Mouse (Mus musculus): ENCODE data around the gene Pdpr. TPM values are rescaled to one million over a fixed set of nuclear protein-coding genes. Genes with fewer than 3 reads are reported as not detected.
"Not testable (repeated sequence)": the region's sequence is repeated elsewhere in the genome, so short reads cannot be mapped to it uniquely, and the experiment has no call there.

Gene Pdpr
- 10 to 100 TPM; 89.9 to 97.1 TPM for total RNA-seq (2021)
- long read RNA-seq, experiment 1, full-length matches to known transcripts, result 2 of 74 reads
- long read RNA-seq, experiment 1, partial matches to known transcripts, result 0 of 74 reads
- long read RNA-seq, experiment 1, other reads (novel, unspliced or antisense), result 72 of 74 reads
- long read RNA-seq, experiment 2, full-length matches to known transcripts, result 2 of 55 reads
- long read RNA-seq, experiment 2, partial matches to known transcripts, result 3 of 55 reads
- long read RNA-seq, experiment 2, other reads (novel, unspliced or antisense), result 50 of 55 reads

DNA sequence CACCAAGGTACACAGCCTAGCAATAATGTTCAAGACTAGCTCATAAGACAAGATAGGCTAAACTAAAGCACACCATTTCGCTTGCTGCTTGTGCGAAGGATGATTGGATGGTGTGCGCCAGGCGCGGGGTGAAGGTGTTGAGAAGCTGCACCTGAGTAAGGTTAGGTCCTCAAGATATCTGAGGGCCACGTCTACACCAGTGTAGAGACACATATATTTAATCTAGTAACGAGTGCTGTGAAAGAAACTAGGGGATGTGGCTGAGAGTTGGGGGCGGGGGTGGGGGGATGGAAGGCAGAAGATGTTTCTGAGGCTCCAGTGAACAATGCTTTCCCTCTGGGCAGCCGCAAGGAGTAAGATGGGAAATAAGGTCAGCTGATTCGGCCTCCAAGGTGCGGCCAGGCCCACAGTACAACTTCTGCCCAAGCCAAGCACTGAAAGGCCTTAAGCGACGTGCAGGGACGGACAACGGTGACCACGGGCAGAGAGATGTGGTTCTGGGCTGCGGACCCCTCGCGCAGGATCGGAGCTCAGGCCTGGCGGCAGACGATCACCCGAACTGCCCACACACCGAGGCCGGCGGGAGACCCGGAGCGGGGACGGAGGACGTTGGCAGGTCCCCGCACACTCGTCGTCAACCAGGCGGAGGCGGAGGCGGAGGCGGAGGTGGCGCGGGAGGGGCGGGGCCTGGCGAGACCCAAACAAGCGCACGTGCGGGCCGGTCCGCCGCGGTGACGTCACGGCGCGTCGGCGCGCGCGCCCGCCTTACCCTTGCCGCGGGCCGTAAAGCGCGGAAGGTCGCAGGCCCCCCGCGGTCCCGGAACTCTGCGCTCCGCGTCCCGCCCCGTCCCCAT lies at the start of gene Pdpr:
Pdpr (plus strand) TSS at position 766 of the 854 bp plus-strand sequence.
- DNase-seq, result peak; percentile 94

GRCm38 (mm10) chr8:111048694-111049093 lies 45.7 kb upstream of the Pdpr start:
- no peak for DNase-seq

DNA sequence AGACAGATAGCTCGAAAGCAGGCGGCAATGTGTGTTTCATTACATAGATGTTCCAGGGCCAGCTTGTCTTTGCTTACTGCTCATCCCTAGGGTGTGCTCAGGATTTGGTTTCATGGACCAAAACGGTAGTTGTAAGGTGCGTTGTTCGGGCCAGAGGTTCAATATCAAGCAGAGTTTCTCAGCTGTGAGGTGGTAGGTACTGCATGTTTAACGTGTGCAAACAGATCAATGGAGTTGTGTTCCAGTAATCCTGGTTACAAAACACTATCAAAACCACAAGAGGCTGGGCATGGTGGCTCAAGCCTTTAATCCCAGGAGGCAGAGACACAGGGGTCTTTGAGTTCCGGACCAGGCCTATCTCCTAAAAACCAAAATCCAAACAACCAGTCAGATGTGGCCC lies 45.3 kb upstream of the Pdpr start:
- no peak for DNase-seq

DNA sequence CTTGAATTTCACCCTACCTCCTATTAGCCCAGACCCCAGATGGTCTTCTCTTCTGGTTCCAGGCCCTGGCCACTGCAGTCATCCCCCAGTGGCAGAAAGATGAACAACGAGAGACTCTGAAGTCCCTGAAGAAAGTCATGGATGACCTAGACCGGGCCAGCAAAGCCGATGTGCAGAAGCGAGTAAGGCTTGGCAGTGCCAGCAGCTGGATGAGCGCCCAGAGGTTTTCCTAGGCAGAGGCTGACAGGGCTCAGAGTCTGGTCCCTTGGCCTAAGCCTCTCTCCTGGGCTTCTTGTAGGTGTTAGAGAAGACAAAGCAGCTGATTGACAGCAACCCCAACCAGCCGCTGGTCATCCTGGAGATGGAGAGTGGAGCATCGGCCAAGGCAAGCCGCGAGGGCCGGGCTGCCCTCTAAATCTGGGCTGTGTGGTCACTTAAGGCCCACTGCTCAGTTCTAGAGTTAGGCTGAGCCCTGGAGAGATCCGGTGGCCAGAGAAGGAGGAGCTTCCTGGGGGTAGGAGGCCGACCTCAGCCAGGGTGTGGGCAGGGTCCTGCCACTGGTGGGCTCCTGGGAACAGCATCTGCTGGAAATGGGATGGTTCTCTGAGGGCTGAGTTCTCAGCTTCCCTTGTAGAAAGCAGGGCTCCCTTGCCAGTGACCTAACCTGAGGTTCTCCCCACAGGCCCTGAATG lies 40.5 kb upstream of the Pdpr start:
- DNase-seq, result peak; percentile 20

DNA sequence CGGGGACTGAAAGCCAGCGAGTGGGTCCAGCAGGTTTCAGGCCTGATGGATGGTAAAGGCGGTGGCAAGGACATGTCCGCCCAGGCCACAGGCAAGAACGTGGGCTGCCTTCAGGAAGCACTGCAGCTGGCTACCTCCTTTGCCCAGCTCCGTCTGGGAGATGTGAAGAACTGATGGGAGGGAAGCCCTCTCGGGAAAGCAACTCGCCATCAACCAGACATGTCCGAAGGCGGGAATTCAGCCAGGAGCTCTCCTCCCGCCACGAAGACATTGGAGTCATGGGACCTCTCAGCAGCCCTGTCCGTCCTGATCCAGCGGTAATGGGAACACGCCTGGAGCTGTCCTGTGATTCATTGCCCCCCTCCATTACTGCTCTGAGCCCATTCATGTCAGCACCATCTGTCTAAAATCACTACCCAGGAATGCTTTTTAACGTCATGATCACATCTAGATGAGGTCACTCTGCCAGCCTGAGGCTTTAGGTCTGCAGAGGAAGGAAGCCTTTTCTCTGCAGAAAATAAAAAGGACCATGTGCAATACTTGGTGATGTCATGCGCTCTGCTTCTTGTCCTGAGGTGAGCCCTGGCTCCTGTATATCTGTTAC lies 39.3 kb upstream of the Pdpr start:
- DNase-seq, result no peak

- no peak for DNase-seq
Measured at GRCm38 (mm10) chr8:111055661-111056060, 38.8 kb upstream of the Pdpr start.

DNA sequence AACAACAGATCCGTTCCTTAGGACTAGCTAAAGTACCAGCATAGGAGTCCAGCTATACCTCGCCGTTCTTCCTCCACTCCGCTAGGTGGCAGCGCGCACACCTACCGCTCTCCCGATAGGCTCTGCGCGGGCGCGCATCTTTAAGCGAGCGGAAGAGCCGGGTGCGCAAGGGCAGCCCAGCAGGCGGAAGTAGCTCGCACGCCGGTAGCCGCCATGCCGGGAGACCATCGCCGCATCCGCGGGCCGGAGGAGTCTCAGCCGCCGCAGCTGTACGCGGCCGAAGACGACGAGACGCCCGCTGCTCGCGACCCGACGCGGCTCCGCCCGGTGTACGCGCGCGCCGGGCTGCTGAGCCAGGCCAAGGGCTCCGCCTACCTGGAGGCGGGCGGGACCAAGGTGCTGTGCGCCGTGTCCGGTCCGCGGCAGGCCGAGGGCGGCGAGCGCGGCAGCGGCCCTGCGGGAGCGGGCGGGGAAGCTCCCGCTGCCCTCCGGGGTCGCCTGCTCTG lies 38.2 kb upstream of the Pdpr start, which contains the start of gene Exosc6:
Exosc6 (plus strand) TSS at position 182 of the 506 bp plus-strand sequence.
- peak; percentile 87 for DNase-seq

GRCm38 (mm10) chr8:111056691-111057293 lies 37.6 kb upstream of the Pdpr start:
- peak; percentile 30 for DNase-seq

GRCm38 (mm10) chr8:111058946-111059572 lies 35.4 kb upstream of the Pdpr start:
- no peak for DNase-seq

- no peak for DNase-seq
Measured at GRCm38 (mm10) chr8:111061688-111062071, 32.8 kb upstream of the Pdpr start.

DNA sequence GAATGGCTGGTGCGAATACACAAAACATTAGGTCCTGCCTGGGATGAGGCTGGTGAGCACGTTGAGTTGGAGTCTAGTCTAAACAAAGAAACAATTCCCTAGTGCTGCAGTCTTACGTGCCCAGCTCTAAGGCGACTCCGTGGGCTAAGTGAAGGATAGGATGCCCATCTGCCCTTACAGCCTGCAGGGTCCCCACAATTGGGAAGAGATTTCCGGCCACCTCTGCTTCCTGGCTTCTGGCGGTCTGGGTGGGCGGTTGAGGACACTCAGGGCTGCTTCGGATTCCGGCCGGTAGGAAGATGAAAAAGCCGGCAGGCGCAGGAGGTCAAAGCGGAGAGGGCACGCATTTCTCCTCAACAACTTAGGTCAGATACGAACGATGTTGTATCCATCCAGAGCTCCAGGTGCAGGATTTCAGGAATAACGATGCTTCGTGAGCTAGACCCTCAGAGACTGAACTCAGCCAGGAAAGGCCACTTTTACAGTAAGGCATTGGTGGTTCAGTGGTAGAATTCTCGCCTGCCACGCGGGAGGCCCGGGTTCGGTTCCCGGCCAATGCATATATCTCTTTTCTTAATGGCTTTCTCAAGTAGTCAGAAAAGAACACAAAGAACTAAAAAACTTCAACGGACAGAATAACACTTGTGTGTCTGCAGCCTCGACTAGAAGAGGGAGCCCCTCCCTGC lies 32.2 kb upstream of the Pdpr start:
- peak; percentile 73 for DNase-seq

DNA sequence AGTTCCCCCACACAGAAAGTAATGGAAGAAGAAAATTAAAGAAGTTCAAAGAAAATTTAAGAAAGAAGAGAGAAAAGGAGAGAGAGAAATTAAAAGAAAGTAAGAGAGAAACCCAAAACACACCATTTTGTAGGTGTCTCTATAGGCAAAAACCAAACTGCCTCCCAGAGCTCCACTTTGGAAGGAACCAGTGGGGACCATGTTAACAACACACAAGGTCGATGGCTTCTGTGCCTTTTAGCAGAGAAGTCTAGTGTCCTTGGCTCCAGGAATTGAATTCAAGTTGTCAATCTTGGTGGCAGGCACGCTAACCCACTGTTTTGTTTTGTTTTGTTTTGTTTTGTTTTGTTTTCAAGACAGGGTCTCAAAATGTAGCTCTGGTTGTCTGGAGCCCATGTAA lies 31.5 kb upstream of the Pdpr start:
- no peak for DNase-seq

DNA sequence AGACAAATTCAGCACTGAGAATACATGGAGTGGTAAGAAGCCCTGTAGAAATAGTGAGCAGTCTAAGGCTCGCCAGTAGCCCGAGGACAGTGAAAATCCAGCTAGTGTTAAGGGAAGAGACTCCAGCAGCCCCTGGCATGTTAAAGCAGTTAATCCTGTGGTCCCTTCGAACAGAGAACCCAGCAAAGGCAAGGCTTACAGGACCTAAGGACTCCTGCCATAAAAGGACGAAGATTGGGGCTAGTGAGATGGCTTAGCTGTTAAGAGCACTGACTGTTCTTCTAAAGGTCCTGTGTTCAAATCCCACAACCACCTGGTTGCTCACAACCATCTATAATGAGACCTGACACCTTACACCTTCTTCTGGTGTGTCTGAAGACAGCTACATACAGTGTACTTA lies 28.1 kb upstream of the Pdpr start:
- no peak for DNase-seq

- no peak for DNase-seq
Measured at GRCm38 (mm10) chr8:111067439-111067838, 27.0 kb upstream of the Pdpr start.

- not testable (repeated sequence) for DNase-seq
Measured at GRCm38 (mm10) chr8:111068660-111069059, 25.8 kb upstream of the Pdpr start.

DNA sequence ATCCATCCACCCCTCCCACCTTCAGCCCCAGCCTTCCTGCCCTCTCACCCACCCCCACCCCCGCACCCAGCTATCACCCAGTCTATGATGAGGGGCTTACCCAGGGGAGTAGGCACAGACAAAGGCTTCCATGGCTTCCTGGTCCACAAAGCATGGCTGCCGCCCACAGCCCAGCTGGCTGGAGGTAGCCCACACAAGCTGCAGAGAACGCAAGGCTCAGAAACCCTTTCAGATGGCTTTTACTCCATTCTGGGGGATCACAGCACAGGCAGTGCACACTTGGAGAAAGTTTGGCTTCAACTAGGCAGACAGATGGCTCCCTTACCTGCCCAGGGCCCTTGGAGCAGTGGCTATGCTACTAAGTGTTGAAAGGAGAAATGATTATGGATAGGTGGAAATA lies 18.5 kb upstream of the Pdpr start:
- no peak for DNase-seq

GRCm38 (mm10) chr8:111079461-111079860 lies 15.0 kb upstream of the Pdpr start:
- DNase-seq, result no peak

GRCm38 (mm10) chr8:111079861-111080271 lies 14.6 kb upstream of the Pdpr start:
- DNase-seq, result peak; percentile 12

DNA sequence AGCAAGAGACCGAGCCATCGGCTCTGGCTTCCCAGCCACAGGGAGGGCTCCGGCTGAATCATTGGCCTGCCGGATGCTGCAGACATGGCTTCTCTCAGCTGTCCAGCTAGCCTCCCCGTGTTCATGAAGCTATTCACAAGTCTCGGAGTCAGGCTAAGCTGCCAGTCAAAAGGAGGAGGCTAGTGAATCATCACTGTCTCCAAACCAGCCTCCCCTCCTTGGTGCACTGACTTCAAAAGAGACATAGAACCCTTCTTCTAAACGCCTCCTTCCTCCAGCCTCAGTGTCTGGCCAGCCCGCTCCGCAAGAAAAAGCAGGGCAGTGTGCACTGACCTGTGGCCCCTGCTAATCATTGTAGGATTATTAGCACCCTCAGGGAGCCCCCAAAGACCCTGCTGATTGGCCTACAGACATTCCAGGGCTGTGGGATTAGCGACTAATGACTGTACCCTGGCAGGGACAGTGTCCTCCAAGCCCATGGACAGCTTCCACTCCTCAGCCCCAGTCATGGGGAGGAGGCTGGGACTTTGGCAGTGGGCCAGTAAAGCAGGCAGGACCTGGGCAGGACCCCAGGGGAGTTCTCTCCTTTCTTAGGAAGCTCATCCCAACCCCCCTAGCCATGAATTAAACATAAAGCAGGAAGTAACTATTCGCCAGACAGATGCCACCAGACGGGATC lies 12.7 kb upstream of the Pdpr start:
- no peak for DNase-seq

DNA sequence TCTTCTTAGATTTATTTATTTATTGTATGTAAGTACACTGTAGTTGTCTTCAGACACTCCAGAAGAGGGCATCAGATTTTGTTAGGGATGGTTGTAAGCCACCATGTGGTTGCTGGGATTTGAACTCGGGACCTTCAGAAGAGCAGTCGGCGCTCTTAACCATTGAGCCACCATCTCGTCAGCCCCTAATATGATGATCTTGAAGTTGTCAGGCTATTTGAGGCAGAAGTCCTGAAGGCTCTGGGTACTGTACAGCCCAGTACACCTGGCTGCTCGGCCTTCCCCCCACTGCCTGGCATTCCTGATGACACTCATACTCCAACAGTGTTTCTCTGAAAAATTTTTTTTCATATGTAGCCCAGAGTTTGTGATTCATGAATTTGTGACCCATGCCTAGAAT lies 10.5 kb upstream of the Pdpr start:
- not testable (repeated sequence) for DNase-seq

Data from gastrocnemius, postnatal 25 days (tissue).